Mouse (Mus musculus) limb, embryonic 12.5 days (tissue): ENCODE measurements at regions not wholly inside any gene's neighbourhood (a gene's known extent, or its start where the extent isn't known, plus 50 kb on each side); places are given as distances from the start of the nearest gene placed in this dataset.

ENCODE experiments used
- ATAC-seq: fragments of 200-750 bp; cut with Nextera tagmentation; 2 replicates; pipeline ENCODE4 v1.8.0; 2017; ENCODE audit warnings: low read depth, moderate TSS enrichment; ENCODE audit not compliant: insufficient number of reproducible peaks, insufficient read depth, low FRiP score, low TSS enrichment
- H3K27ac ChIP-seq: fragments of 300-500 bp; sonication (generic); 2 replicates; pipeline ENCODE4 v1.5.1; 2016; ENCODE audit warnings: mild to moderate bottlenecking, moderate library complexity
- H3K27me3 ChIP-seq: fragments of 300-500 bp; sonication (generic); 2 replicates; pipeline ENCODE4 v1.6.1; 2016; ENCODE audit warnings: mild to moderate bottlenecking, moderate library complexity
- H3K36me3 ChIP-seq: fragments of 300-500 bp; sonication (generic); 2 replicates; pipeline ENCODE4 v1.6.1; 2016; ENCODE audit warnings: mild to moderate bottlenecking, moderate library complexity
- H3K4me1 ChIP-seq: fragments of 300-500 bp; sonication (generic); replicated peaks from 2 replicates; pipeline ENCODE4 v1.6.1; 2016
- H3K4me2 ChIP-seq: fragments of 300-500 bp; sonication (generic); 2 replicates; pipeline ENCODE4 v1.6.1; 2016; ENCODE audit warnings: mild to moderate bottlenecking, moderate library complexity
- H3K4me3 ChIP-seq: fragments of 300-500 bp; sonication (generic); replicated peaks from 2 replicates; pipeline ENCODE4 v1.5.1; 2016; ENCODE audit warnings: mild to moderate bottlenecking
- H3K9ac ChIP-seq: fragments of 300-500 bp; sonication (generic); replicated peaks from 2 replicates; pipeline ENCODE4 v1.6.1; 2016; ENCODE audit warnings: mild to moderate bottlenecking, moderate library complexity
- H3K9me3 ChIP-seq: fragments of 300-500 bp; sonication (generic); 2 replicates; pipeline ENCODE4 v1.6.1; 2016; ENCODE audit warnings: mild to moderate bottlenecking, moderate library complexity
- WGBS: fragments of 180-500 bp; shearing (Covaris S2); methylation state at CpG from one replicate; pipeline ENCODE4 v1.1.7; 2016; 5-methylcytosine and 5-hydroxymethylcytosine counted together

- Histone ChIP-seq H3K27me3 (no peaks in the 10 kb centered on the region), H3K4me1 (peaks cover 15% of the 10 kb centered on the region; the same call in 1 of the 2 replicates), H3K4me2 (no peak overlapping the region), H3K36me3 (no peaks in the 10 kb centered on the region), H3K9me3 (peaks cover 5% of the 10 kb centered on the region), H3K4me3 (no peak overlapping the region), H3K27ac (no peak overlapping the region), H3K9ac (no peak overlapping the region)
- WGBS: 79% methylated on average over 8 of the region's 8 CpGs
- ATAC-seq: no peak
Measured at GRCm38 (mm10) chr12:12765055-12765454, 176.7 kb downstream of the Mycn start.

GRCm38 (mm10) chr12:12764586-12764985 lies 177.1 kb downstream of the Mycn start:
- 72% methylated on average over 4 of the region's 4 CpGs for WGBS
- Histone ChIP-seq H3K27me3 (no peaks in the 10 kb centered on the region), H3K4me3 (no peak overlapping the region), H3K27ac (no peak overlapping the region), H3K4me1 (peaks cover 15% of the 10 kb centered on the region; the same call in 1 of the 2 replicates), H3K9ac (no peak overlapping the region), H3K4me2 (no peak overlapping the region), H3K9me3 (peaks cover 5% of the 10 kb centered on the region), H3K36me3 (no peaks in the 10 kb centered on the region)
- no peak for ATAC-seq

GRCm38 (mm10) chr12:12756301-12756948 lies 185.3 kb downstream of the Mycn start:
- Histone ChIP-seq H3K4me1 (peaks cover 16% of the 10 kb centered on the region), H3K4me3 (no peak overlapping the region), H3K9ac (no peak overlapping the region), H3K9me3 (peaks cover 5% of the 10 kb centered on the region), H3K4me2 (no peak overlapping the region), H3K27ac (no peak overlapping the region), H3K36me3 (no peaks in the 10 kb centered on the region), H3K27me3 (no peaks in the 10 kb centered on the region)
- WGBS: 30% methylated on average over 2 of the region's 2 CpGs
- ATAC-seq: no peak

GRCm38 (mm10) chr12:12753849-12754248 lies 187.9 kb downstream of the Mycn start:
- Histone ChIP-seq H3K36me3 (no peaks in the 10 kb centered on the region), H3K4me2 (0 out of 2 replicates have a peak overlapping the region, but pooled peaks have one; percentile 18), H3K4me3 (no peak overlapping the region), H3K27me3 (no peaks in the 10 kb centered on the region), H3K9ac (no peak overlapping the region), H3K9me3 (no peaks in the 10 kb centered on the region), H3K4me1 (peaks cover 16% of the 10 kb centered on the region), H3K27ac (no peak overlapping the region)
- WGBS: 11% methylated on average over 9 of the region's 9 CpGs
- no peak for ATAC-seq

- Histone ChIP-seq H3K36me3 (no peaks in the 10 kb centered on the region), H3K4me3 (no peak overlapping the region), H3K9me3 (no peaks in the 10 kb centered on the region), H3K4me1 (peaks cover 16% of the 10 kb centered on the region), H3K27ac (no peak overlapping the region), H3K9ac (no peak overlapping the region), H3K4me2 (no peak overlapping the region), H3K27me3 (no peaks in the 10 kb centered on the region)
- WGBS: 84% methylated on average over 10 of the region's 10 CpGs
- no peak for ATAC-seq
Measured at GRCm38 (mm10) chr12:12751670-12752426, 189.9 kb downstream of the Mycn start.

GRCm38 (mm10) chr12:12749690-12750089 lies 192.0 kb downstream of the Mycn start:
- H3K27me3 ChIP-seq: no peaks in the 10 kb centered on the region

GRCm38 (mm10) chr12:12746852-12747454 lies 194.8 kb downstream of the Mycn start:
- Histone ChIP-seq H3K27ac (no peak overlapping the region), H3K27me3 (no peaks in the 10 kb centered on the region), H3K36me3 (no peaks in the 10 kb centered on the region), H3K9me3 (no peaks in the 10 kb centered on the region), H3K9ac (no peak overlapping the region), H3K4me2 (no peak overlapping the region), H3K4me1 (peaks cover 5% of the 10 kb centered on the region; the same call in 1 of the 2 replicates), H3K4me3 (no peak overlapping the region)
- no peak for ATAC-seq
- WGBS: 54% methylated on average over 4 of the region's 4 CpGs

More at GRCm38 (mm10) chr12:12749690-12750089, 192.0 kb downstream of the Mycn start:
- no peak for ATAC-seq
- no peak overlapping the region for H3K4me2 ChIP-seq
- H3K4me3 ChIP-seq: no peak overlapping the region
- H3K9ac ChIP-seq: no peak overlapping the region
- peaks cover 10% of the 10 kb centered on the region for H3K4me1 ChIP-seq
- no peaks in the 10 kb centered on the region for H3K9me3 ChIP-seq
- no peaks in the 10 kb centered on the region for H3K36me3 ChIP-seq
- WGBS: 86% methylated on average over 3 of the region's 3 CpGs
- no peak overlapping the region for H3K27ac ChIP-seq

- no peaks in the 10 kb centered on the region for H3K36me3 ChIP-seq
- H3K27ac ChIP-seq: no peak overlapping the region
- H3K9ac ChIP-seq: no peak overlapping the region
- no peak for ATAC-seq
- H3K4me2 ChIP-seq: no peak overlapping the region
- H3K4me3 ChIP-seq: no peak overlapping the region
- 82% methylated on average over 2 of the region's 2 CpGs for WGBS
- H3K9me3 ChIP-seq: no peaks in the 10 kb centered on the region
- peaks cover 5% of the 10 kb centered on the region; the same call in 1 of the 2 replicates for H3K4me1 ChIP-seq
- H3K27me3 ChIP-seq: no peaks in the 10 kb centered on the region
Measured at GRCm38 (mm10) chr12:12744492-12744891, 197.2 kb downstream of the Mycn start.

GRCm38 (mm10) chr12:12738631-12739331 lies 202.9 kb downstream of the Mycn start:
- no peak overlapping the region for H3K4me3 ChIP-seq
- H3K36me3 ChIP-seq: no peaks in the 10 kb centered on the region
- no peaks in the 10 kb centered on the region for H3K27me3 ChIP-seq
- peaks cover 16% of the 10 kb centered on the region for H3K4me1 ChIP-seq
- WGBS: 18% methylated on average over 12 of the region's 12 CpGs
- peak overlapping the region; percentile 64; the same call in 1 of the 2 replicates for H3K27ac ChIP-seq
- ATAC-seq: no peak; the same call in 1 of the 2 replicates
- no peak overlapping the region for H3K9ac ChIP-seq
- H3K4me2 ChIP-seq: peak overlapping the region; percentile 20; the same call in 1 of the 2 replicates
- H3K9me3 ChIP-seq: 0 out of 2 replicates have a peak, but pooled peaks cover 3% of the 10 kb centered on the region

- Histone ChIP-seq H3K4me2 (no peak overlapping the region), H3K27me3 (0 out of 2 replicates have a peak, but pooled peaks cover 3% of the 10 kb centered on the region), H3K4me3 (no peak overlapping the region), H3K4me1 (peaks cover 13% of the 10 kb centered on the region), H3K36me3 (no peaks in the 10 kb centered on the region), H3K9me3 (no peaks in the 10 kb centered on the region), H3K9ac (no peak overlapping the region), H3K27ac (no peak overlapping the region)
- no peak for ATAC-seq
- 14% methylated on average over 9 of the region's 9 CpGs for WGBS
Measured at GRCm38 (mm10) chr12:12725797-12726196, 215.9 kb downstream of the Mycn start.

GRCm38 (mm10) chr12:12725075-12725474 lies 216.6 kb downstream of the Mycn start:
- H3K4me1 ChIP-seq: peaks cover 13% of the 10 kb centered on the region
- H3K4me3 ChIP-seq: no peak overlapping the region
- H3K27me3 ChIP-seq: 0 out of 2 replicates have a peak, but pooled peaks cover 3% of the 10 kb centered on the region
- no peak for ATAC-seq
- no peaks in the 10 kb centered on the region for H3K36me3 ChIP-seq
- H3K9ac ChIP-seq: no peak overlapping the region
- H3K4me2 ChIP-seq: peak overlapping the region; percentile 24; the same call in 1 of the 2 replicates
- no peak overlapping the region for H3K27ac ChIP-seq
- 21% methylated on average over 13 of the region's 13 CpGs for WGBS
- H3K9me3 ChIP-seq: no peaks in the 10 kb centered on the region
